Mouse (Mus musculus) MEL (cell line): ENCODE measurements around the gene Tecpr1. TPM values are rescaled to one million over a fixed set of nuclear protein-coding genes. Genes with fewer than 3 reads are reported as not detected.

Experiments
- DNase-seq: peaks from one replicate; pipeline ENCODE4 v3.0.0; 2011; ENCODE audit warnings: low read depth, low spot score
- H3K27ac ChIP-seq: 2 replicates; pipeline ENCODE4 v1.5.1; 2012; ENCODE audit warnings: low read depth, mild to moderate bottlenecking, control low read depth, low read length, moderate library complexity; ENCODE audit not compliant: control insufficient read depth
- H3K27me3 ChIP-seq, 2 experiments: fragments of 150-350 bp in 1 of 2; sonication (generic) in 1 of 2; 2 replicates each; pipeline ENCODE4 v1.6.1; 2012; ENCODE audit warnings: low read length in 2 of 2, mild to moderate bottlenecking in 2 of 2, improper control_type of control experiment in 1 of 2, moderate library complexity in 1 of 2; ENCODE audit not compliant: insufficient read depth in 2 of 2, control insufficient read depth in 1 of 2
- H3K36me3 ChIP-seq, 2 experiments: 2 replicates each; pipeline ENCODE4 v1.6.1; 2012 to 2014; ENCODE audit warnings: low read length in 2 of 2, improper control_type of control experiment in 1 of 2, inconsistent platforms in 1 of 2, mild to moderate bottlenecking in 1 of 2; ENCODE audit not compliant: insufficient read depth in 2 of 2, control insufficient read depth in 1 of 2
- H3K4me1 ChIP-seq, 2 experiments: fragments of 150-350 bp in 1 of 2; sonication (generic) in 1 of 2; 2 replicates each; pipeline ENCODE4 v1.6.1; 2012; ENCODE audit warnings: low read length in 2 of 2, improper control_type of control experiment in 1 of 2, mild to moderate bottlenecking in 1 of 2; ENCODE audit not compliant: insufficient read depth in 2 of 2, control insufficient read depth in 1 of 2
- H3K4me3 ChIP-seq, 2 experiments: fragments of 150-350 bp in 1 of 2; sonication (generic) in 1 of 2; 2 replicates each; pipeline ENCODE4 v1.5.1; 2012; ENCODE audit warnings: low read depth in 2 of 2, low read length in 2 of 2, mild to moderate bottlenecking in 2 of 2, moderate library complexity in 2 of 2, control low read depth in 1 of 2, improper control_type of control experiment in 1 of 2; ENCODE audit not compliant: control insufficient read depth in 1 of 2, insufficient read depth in 1 of 2
- H3K79me2 ChIP-seq: 2 replicates; pipeline ENCODE4 v1.6.1; 2012; ENCODE audit warnings: mild to moderate bottlenecking, low read length, moderate library complexity; ENCODE audit not compliant: control insufficient read depth, poor library complexity, insufficient read depth
- H3K9ac ChIP-seq: 2 replicates; pipeline ENCODE4 v1.6.1; 2012; ENCODE audit warnings: low read depth, mild to moderate bottlenecking, control low read depth, low read length, moderate library complexity; ENCODE audit not compliant: control insufficient read depth, poor library complexity, severe bottlenecking
- H3K9me3 ChIP-seq: fragments of 150-350 bp; sonication (generic); replicated peaks from 2 replicates; pipeline ENCODE4 v1.6.1; 2012; ENCODE audit warnings: mild to moderate bottlenecking, low read length, improper control_type of control experiment, moderate library complexity; ENCODE audit not compliant: insufficient read depth
- CHD1 ChIP-seq: IDR thresholded peaks from 2 replicates; pipeline ENCODE4 v1.6.1; 2012; ENCODE audit warnings: low read depth, mild to moderate bottlenecking, inconsistent platforms, low read length, improper control_type of control experiment
- ETS1 ChIP-seq: IDR thresholded peaks from 2 replicates; pipeline ENCODE4 v1.6.1; 2012; ENCODE audit warnings: low read depth, mild to moderate bottlenecking, inconsistent platforms, low read length, improper control_type of control experiment, moderate library complexity
- GABPA ChIP-seq: IDR thresholded peaks from 2 replicates; pipeline ENCODE4 v1.6.1; 2012; ENCODE audit warnings: low read depth, mild to moderate bottlenecking, inconsistent platforms, low read length, improper control_type of control experiment, moderate library complexity
- GATA1 ChIP-seq: IDR thresholded peaks from 2 replicates; pipeline ENCODE4 v1.6.1; 2011; ENCODE audit warnings: low read depth, low read length, improper control_type of control experiment
- KAT2A ChIP-seq: conservative IDR thresholded peaks from 2 replicates; pipeline ENCODE4 v1.6.1; 2012; ENCODE audit warnings: low read depth, low read length, improper control_type of control experiment, inconsistent platforms
- MAFK ChIP-seq: IDR thresholded peaks from 2 replicates; pipeline ENCODE4 v1.6.1; 2011; ENCODE audit warnings: low read depth, mild to moderate bottlenecking, low read length, improper control_type of control experiment, borderline replicate concordance
- MAZ ChIP-seq: IDR thresholded peaks from 2 replicates; pipeline ENCODE4 v1.6.1; 2012; ENCODE audit warnings: low read depth, mild to moderate bottlenecking, inconsistent platforms, low read length, improper control_type of control experiment
- MXI1 ChIP-seq: IDR thresholded peaks from 2 replicates; pipeline ENCODE4 v1.6.1; 2011; ENCODE audit warnings: mild to moderate bottlenecking, low read depth, low read length, improper control_type of control experiment
- MYB ChIP-seq: IDR thresholded peaks from 2 replicates; pipeline ENCODE4 v1.6.1; 2011; ENCODE audit warnings: mild to moderate bottlenecking, low read depth, low read length, improper control_type of control experiment
- NELFE ChIP-seq: IDR thresholded peaks from 2 replicates; pipeline ENCODE4 v1.6.1; 2011; ENCODE audit warnings: low read depth, low read length, improper control_type of control experiment
- POLR2A ChIP-seq, 2 experiments: IDR thresholded peaks; 2 replicates each; pipeline ENCODE4 v1.6.1; 2011 to 2012; ENCODE audit warnings: low read length in 2 of 2, mild to moderate bottlenecking in 2 of 2, control low read depth in 1 of 2, improper control_type of control experiment in 1 of 2, low read depth in 1 of 2, moderate library complexity in 1 of 2; ENCODE audit not compliant: control insufficient read depth in 1 of 2, insufficient read depth in 1 of 2, poor library complexity in 1 of 2
- TAL1 ChIP-seq: IDR thresholded peaks from 2 replicates; pipeline ENCODE4 v1.6.1; 2012; ENCODE audit warnings: mild to moderate bottlenecking, inconsistent platforms, low read length, moderate library complexity, mixed read lengths
- TCF12 ChIP-seq: IDR thresholded peaks from 2 replicates; pipeline ENCODE4 v1.6.1; 2014; ENCODE audit warnings: low read depth, mild to moderate bottlenecking, inconsistent platforms, low read length, improper control_type of control experiment, moderate library complexity
- ZC3H11A ChIP-seq: IDR thresholded peaks from 2 replicates; pipeline ENCODE4 v1.6.1; 2012; ENCODE audit warnings: low read depth, mild to moderate bottlenecking, inconsistent platforms, low read length, improper control_type of control experiment
- ZKSCAN1 ChIP-seq: IDR thresholded peaks from 2 replicates; pipeline ENCODE4 v1.6.1; 2012; ENCODE audit warnings: low read depth, mild to moderate bottlenecking, inconsistent platforms, low read length, improper control_type of control experiment, moderate library complexity
- ZNF384 ChIP-seq: IDR thresholded peaks from 2 replicates; pipeline ENCODE4 v1.6.1; 2012; ENCODE audit warnings: low read depth, mild to moderate bottlenecking, inconsistent platforms, low read length, improper control_type of control experiment
- polyA plus RNA-seq, 2 experiments: library from polyadenylated mRNA; stranded (reverse) in 1 of 2; unstranded in 1 of 2; fragments of >175 nt in 1 of 2; fragments of >200 nt in 1 of 2; gene quantifications; 2 replicates each; pipeline versions ENCODE4 v1.2.1 to v1.2.4; 2012; ENCODE audit warnings: low replicate concordance in 2 of 2, low read depth in 1 of 2; ENCODE audit not compliant: insufficient read length in 2 of 2, insufficient read depth in 1 of 2, missing spikeins in 1 of 2
- total RNA-seq: library from RNA; depleted of rRNA; stranded (reverse); fragments of 300-350 nt; gene quantifications from 2 replicates; pipeline ENCODE4 v1.2.3, GENCODE M21; 2012

Tecpr1 gene
- total and polyA plus RNA-seq, 3 experiments = 6.2 to 9.0 TPM; not detected in 1

DNA sequence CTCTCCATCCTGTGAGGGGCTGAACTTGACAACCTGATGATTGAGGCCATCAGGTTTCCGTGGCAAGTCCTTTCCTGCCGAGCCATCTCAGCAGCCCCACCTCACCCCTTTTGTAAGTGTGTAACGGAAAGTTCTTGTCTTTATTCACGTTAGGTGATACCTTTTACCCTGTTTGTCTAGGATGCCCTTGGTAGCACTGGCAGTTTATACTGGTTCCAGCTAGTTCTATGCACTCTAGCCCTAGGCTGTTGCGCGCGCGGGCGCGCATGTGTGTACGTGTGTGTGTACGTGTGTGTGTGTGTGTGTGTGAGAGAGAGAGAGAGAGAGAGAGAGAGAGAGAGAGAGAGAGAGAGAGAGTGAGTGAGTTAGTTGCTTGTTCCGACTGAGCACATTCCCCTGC, 40.1 kb upstream of the Tecpr1 start:
- H3K36me3 ChIP-seq = no peaks in the 10 kb centered on the region
- no peak for DNase-seq
- no peaks in the 10 kb centered on the region for H3K4me1 ChIP-seq
- no peaks in the 10 kb centered on the region for H3K27me3 ChIP-seq
- H3K4me3 ChIP-seq = no peak overlapping the region
- TF ChIP-seq TAL1 = no peak
- H3K79me2 ChIP-seq = peaks cover 5% of the 10 kb centered on the region; the same call in 1 of the 2 replicates
- no peaks in the 10 kb centered on the region for H3K9me3 ChIP-seq
- H3K27ac ChIP-seq = no peak overlapping the region
- H3K9ac ChIP-seq = no peak overlapping the region

DNA sequence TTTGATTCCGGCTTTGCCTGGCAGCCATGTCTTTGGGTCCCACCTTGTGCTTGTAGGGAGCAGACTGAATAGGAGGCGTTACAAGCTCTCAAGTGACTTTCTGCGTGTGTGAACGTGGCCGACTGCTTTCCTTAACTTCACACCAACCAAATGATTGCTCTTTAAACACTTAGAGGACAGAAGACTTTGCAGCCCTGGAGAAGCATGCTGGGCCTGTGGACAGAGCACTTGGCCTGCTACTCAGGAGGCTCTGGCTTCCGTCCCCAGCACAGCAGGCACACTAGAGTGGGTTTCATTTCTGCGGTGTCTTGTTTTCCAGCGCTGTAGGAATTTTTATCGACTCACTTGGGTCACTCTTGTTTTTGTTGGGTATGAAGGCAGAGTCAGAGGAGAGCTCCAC, 39.7 kb upstream of the Tecpr1 start:
- Histone ChIP-seq H3K36me3 (no peaks in the 10 kb centered on the region), H3K9me3 (no peaks in the 10 kb centered on the region)

DNA sequence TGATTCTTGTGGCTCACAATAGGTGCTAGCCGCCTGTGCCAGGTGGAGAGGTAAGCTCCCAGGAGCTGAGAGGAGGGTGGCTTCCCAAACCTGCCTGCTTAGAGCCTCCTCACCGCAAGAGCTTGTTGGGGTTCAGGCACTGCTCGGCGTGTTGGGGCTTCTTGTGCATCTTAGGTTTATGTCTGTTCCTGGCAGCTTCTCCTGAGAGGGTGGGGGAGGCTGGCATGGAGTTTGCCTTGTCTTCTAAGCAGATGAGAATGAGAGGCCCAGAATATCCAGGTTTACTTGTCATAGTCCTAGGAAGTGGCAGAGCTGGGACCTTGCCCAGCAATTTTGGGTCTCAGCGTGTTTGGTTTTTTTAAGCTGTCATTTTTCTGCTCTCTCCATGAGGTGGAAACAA, 38.4 kb upstream of the Tecpr1 start:
- no peak for DNase-seq
- Histone ChIP-seq H3K27me3 (no peaks in the 10 kb centered on the region), H3K4me1 (no peaks in the 10 kb centered on the region), H3K4me3 (no peak overlapping the region), H3K9ac (no peak overlapping the region), H3K27ac (no peak overlapping the region), H3K9me3 (no peaks in the 10 kb centered on the region), H3K79me2 (peaks cover 6% of the 10 kb centered on the region; the same call in 1 of the 2 replicates), H3K36me3 (no peaks in the 10 kb centered on the region)
- TF ChIP-seq GABPA (no peak), TCF12 (no peak), CHD1 (no peak), MYB (no peak), MXI1 (no peak)

More for the DNA sequence above, 39.7 kb upstream of the Tecpr1 start:
- no peaks in the 10 kb centered on the region for H3K27me3 ChIP-seq
- no peak for DNase-seq
- H3K9ac ChIP-seq = no peak overlapping the region
- no peaks in the 10 kb centered on the region for H3K4me1 ChIP-seq
- H3K79me2 ChIP-seq = peaks cover 6% of the 10 kb centered on the region; the same call in 1 of the 2 replicates
- TF ChIP-seq ZC3H11A (no peak), MXI1 (no peak), MAFK (no peak), ZNF384 (no peak), ZKSCAN1 (no peak), KAT2A (no peak), MAZ (no peak), POLR2A (IDR thresholded peaks at IDR 0.05; ENCODE audit: control insufficient read depth in 1 of 2, insufficient read depth in 1 of 2, low read depth in 1 of 2, low read length in 2 of 2, poor library complexity in 1 of 2) (no peak), NELFE (no peak), GATA1 (no peak), ETS1 (no peak)
- no peak overlapping the region for H3K4me3 ChIP-seq
- no peak overlapping the region for H3K27ac ChIP-seq
